Mouse (Mus musculus) CD4-positive naive resting alpha-beta T cell, adult 57 days (primary cell): ENCODE data around the gene Csf3. TPM values are rescaled to one million over a fixed set of nuclear protein-coding genes. Genes with fewer than 3 reads are reported as not detected.

Experiments used
- total RNA-seq: library from RNA; stranded (reverse); gene quantifications from one replicate; pipeline ENCODE4 v1.2.4, GENCODE M21; 2023

The Csf3 gene
- not detected for total RNA-seq

DNA sequence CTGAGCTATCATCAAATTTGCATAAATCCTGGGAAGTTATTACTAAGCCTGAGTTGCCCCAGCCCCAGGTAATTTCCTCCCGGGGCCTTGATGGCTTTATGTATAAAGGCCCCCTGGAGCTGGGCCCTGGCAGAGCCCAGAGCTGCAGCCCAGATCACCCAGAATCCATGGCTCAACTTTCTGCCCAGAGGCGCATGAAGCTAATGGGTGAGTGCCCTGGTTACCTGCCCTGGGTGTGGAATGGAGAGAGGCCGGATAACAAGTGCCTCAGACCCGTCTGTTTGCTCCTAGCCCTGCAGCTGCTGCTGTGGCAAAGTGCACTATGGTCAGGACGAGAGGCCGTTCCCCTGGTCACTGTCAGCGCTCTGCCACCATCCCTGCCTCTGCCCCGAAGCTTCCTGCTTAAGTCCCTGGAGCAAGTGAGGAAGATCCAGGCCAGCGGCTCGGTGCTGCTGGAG lies at the start of gene Csf3:
Gene Csf3, plus strand, starts transcription at position 51 of the 458 bp plus-strand sequence.

DNA sequence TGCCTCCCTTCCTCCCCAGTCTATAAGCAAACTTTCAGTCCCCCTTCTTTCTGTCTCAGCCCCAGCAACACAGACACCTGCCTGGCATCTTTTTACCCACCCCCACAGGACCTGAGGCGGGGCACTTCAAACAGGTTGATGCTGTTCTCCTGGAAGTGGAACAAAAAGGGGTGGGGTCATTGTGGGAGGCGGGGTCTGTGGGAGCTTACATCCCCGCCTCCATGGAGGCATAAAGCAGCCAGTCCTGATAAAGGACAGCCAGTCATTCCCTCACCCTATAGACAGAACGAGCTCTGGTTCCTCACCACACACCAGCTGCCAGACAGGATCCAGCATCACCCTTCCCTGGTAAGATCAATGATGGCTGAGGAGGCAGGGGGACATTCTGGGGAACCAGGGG lies 37.0 kb upstream of the Csf3 start, which contains the start of gene Gsdma:
Gene Gsdma, plus strand, starts transcription at position 261 of the 400 bp plus-strand sequence.

DNA sequence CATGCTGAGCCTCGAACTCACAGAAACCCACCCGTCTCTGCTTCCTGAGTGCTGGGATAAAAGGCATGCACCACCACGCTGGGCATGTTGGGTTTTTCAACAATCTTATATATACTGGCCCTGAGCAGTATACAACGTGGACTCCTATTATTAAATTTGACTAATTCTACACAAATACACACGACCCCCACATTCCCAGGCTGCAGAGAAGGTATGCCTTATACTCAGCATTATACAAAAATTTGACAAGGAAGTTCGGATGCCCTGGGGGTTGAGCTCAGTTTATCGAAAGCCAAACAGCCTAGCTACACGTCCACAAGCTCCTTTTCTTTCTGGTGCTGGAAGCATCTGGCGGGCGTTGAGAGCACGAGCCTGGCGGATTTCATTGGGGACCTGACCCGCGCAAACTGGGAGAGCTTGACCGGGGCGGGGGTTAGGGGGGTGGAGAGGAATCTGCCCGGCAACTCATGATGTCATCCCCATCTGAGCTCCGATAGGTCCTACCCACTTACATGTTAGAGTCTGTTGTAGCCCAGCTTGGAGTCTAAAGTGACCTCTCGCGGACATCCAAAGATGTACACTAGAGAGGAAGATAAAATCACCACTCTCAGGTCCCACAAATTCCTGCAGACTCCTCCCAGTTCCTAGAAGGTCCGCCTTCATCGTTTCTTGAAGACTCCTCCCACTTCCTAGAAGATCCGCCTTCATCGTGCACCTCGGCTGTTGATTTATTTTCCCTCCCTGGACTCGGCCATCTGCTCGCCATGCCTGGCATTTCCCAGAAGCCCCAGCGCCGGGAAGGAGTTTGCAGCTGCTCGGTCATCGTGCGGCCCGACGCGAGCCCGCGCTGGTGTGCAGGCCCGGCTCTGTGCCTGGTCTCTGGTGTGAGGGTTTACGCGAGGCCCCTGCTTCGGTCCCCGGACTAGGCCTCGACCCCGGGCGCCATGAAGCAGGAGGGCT lies 19.0 kb upstream of the Csf3 start, which contains the start of gene Psmd3:
Gene Psmd3, plus strand, starts transcription at position 769 of the 960 bp plus-strand sequence.

DNA sequence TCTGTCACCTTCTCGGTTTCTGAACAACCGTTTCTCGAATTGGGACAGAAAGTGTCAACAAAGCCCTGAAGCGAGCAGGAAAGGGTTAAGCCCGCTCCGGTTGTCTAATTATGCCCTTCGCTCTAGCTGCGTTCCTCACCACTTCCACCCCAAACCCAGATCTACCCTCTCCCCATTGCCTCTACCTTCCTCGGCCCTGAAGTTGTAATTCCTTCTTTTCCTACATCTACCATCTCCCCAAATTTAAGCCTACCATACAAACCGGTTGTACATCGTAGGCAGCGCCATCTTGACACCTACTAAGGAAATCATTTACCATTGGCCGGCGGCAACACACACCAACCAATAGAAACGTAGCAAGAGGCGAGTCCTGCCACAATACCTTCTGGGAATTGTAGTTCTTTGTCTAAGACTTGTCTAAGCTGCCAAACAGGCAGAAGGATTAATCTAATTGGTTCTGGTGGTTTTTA lies 28.1 kb downstream of the Csf3 start, which contains the start of gene Med24:
Gene Med24, minus strand, starts transcription at position 317 of the 470 bp plus-strand sequence.

DNA sequence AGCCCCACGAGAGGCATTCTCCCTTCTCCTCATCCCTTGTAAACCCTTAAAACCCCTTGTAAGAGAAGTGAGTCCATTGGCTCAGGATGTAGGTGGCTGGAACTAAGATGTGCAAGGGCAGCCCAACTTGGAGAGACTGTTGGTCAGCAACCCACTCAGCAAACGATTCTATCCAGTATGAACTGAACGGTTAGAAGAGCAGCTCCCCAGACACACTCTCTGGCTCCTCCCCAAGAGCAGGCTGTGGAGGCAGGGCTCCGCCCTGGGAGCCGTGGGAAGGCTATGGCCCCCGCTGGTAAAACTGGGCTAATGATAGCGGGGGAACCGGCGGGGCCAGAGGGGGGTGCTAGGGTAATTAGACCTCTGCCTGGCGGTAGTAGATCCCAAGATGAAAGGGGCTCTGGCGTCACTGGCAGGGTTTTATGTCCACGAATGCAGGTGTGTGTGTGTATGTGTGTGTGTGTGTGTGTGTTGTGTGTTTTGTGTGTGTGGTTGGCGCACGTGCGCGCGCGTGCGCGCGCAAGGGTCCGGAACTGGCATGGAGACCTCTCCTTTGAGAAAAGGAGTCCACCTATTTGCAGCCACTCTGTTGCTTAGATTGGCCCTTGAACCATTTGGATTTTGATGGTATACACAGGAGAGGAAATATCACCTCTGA lies 39.5 kb downstream of the Csf3 start, which contains the start of gene Thra:
Gene Thra, plus strand, starts transcription at position 246 of the 658 bp plus-strand sequence.

Other genes with a start within 250 kb of the Csf3 start
- 133 TPM for gene Ikzf3, start 155.2 kb upstream of the Csf3 start, total RNA-seq
- 5.8 TPM for gene Zpbp2, start 150.2 kb upstream of the Csf3 start, total RNA-seq
- gene Ormdl3, start 113.9 kb upstream of the Csf3 start, total RNA-seq, result 23.7 TPM
- not detected for gene Lrrc3c, start 103.0 kb upstream of the Csf3 start, total RNA-seq
- 23.9 TPM for gene Gm12355, start 75.6 kb upstream of the Csf3 start, total RNA-seq
- 0.35 TPM for gene Gsdma3, start 74.9 kb upstream of the Csf3 start, total RNA-seq
- not detected for gene Gsdma2, start 54.5 kb upstream of the Csf3 start, total RNA-seq
- gene Gsdma, start 36.9 kb upstream of the Csf3 start, total RNA-seq, result not detected
- gene Psmd3, start 18.7 kb upstream of the Csf3 start, total RNA-seq, result 78.2 TPM
- gene Med24, start 28.2 kb downstream of the Csf3 start, total RNA-seq, result 75.6 TPM
- 44.0 TPM for gene Thra, start 39.4 kb downstream of the Csf3 start, total RNA-seq
- 5.1 TPM for gene Nr1d1, start 74.1 kb downstream of the Csf3 start, total RNA-seq
- gene Msl1, start 94.3 kb downstream of the Csf3 start, total RNA-seq, result 123 TPM
- 119 TPM for gene Casc3, start 103.6 kb downstream of the Csf3 start, total RNA-seq
- gene Rapgefl1, start 135.5 kb downstream of the Csf3 start, total RNA-seq, result not detected
- gene Wipf2, start 162.4 kb downstream of the Csf3 start, total RNA-seq, result 41.1 TPM
- gene Cdc6, start 206.5 kb downstream of the Csf3 start, total RNA-seq, result 4.0 TPM
- 95.9 TPM for gene Rara, start 226.6 kb downstream of the Csf3 start, total RNA-seq